7 mouse cellular contexts compared by ENCODE assay signal in the genomic region with DNA sequence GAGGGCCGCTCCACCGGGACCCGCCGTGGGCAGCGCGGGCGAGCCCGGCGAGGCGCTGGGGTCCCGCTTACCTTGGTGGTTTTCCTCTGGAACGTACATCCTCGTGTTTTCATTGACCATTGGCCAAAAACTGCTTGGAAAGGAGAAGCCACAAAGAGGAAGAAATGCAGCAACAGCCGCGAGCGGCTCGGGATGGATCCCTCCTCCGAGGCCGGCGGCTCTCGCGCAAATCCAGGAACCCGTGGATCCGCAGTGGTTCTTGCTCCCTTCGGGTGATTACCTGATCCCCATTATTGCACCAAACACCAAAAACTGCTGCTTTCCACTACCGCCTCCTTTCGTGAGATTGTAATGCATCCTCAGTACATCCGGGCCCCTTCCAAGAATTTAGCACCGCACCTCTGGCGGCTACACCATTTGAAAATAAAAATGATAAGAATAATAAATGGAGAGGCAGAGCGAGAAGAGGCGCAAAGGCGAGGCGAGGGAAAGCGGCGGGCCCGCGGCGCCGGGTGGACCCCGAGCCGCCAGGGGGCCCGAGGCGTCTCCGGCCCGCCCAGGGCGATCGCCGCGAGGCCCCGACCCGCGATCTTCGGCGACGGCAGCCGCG.
DNase-seq lines count a peak whose midpoint lies in the region; ATAC-seq lines count a peak whose summit lies in the region.

No protein-coding gene starts in this region.

- ATAC-seq in megakaryocyte, adult 5-6 weeks (ENCODE audit: poor library complexity, severe bottlenecking): no peak
- ATAC-seq in forebrain, embryonic 13.5 days: peak; percentile 6
- ATAC-seq in kidney, embryonic 15.5 days (replicated peaks; ENCODE audit: low FRiP score): peak; percentile 34
- ATAC-seq in midbrain, embryonic 14.5 days (ENCODE audit: low FRiP score, low TSS enrichment): peak; percentile 1; the same call in 1 of the 2 replicates

- WGBS in forebrain, embryonic 13.5 days: under 1% methylated on average over 45 of the region's 58 CpGs
- under 1% methylated on average over 55 of the region's 58 CpGs for WGBS in kidney, embryonic 15.5 days
- under 1% methylated on average over 58 of the region's 58 CpGs for WGBS in midbrain, embryonic 14.5 days

- H3K9me3 ChIP-seq in megakaryocyte, embryonic 14.5 days: no peaks in the 10 kb centered on the region
- no peaks in the 10 kb centered on the region for H3K9me3 ChIP-seq in forebrain, embryonic 13.5 days (replicated peaks)
- H3K9me3 ChIP-seq in kidney, embryonic 15.5 days (replicated peaks): no peaks in the 10 kb centered on the region
- no peaks in the 10 kb centered on the region for H3K9me3 ChIP-seq in midbrain, embryonic 14.5 days (ENCODE audit: control insufficient read depth, low read length)

- H3K27me3 ChIP-seq in megakaryocyte, embryonic 14.5 days (replicated peaks): peaks cover 91% of the 10 kb centered on the region
- H3K27me3 ChIP-seq in forebrain, embryonic 13.5 days: peaks cover 24% of the 10 kb centered on the region
- H3K27me3 ChIP-seq in kidney, embryonic 15.5 days: peaks cover 60% of the 10 kb centered on the region
- peaks cover 13% of the 10 kb centered on the region; the same call in 1 of the 2 replicates for H3K27me3 ChIP-seq in midbrain, embryonic 14.5 days (ENCODE audit: control insufficient read depth, insufficient read depth, low read length)

- H3K36me3 ChIP-seq in megakaryocyte, embryonic 14.5 days (replicated peaks; ENCODE audit: low read length): no peaks in the 10 kb centered on the region
- no peaks in the 10 kb centered on the region for H3K36me3 ChIP-seq in forebrain, embryonic 13.5 days (ENCODE audit: poor library complexity, severe bottlenecking)
- H3K36me3 ChIP-seq in kidney, embryonic 15.5 days: no peaks in the 10 kb centered on the region
- H3K36me3 ChIP-seq in midbrain, embryonic 14.5 days (ENCODE audit: control insufficient read depth, insufficient read depth, low read length): no peaks in the 10 kb centered on the region

- peaks cover 30% of the 10 kb centered on the region for H3K4me1 ChIP-seq in megakaryocyte, embryonic 14.5 days
- peaks cover 28% of the 10 kb centered on the region for H3K4me1 ChIP-seq in forebrain, embryonic 13.5 days
- peaks cover 26% of the 10 kb centered on the region for H3K4me1 ChIP-seq in kidney, embryonic 15.5 days
- peaks cover 18% of the 10 kb centered on the region for H3K4me1 ChIP-seq in midbrain, embryonic 14.5 days (ENCODE audit: control insufficient read depth, insufficient read depth, low read length)

- DNase-seq in cerebellum, adult 9-10 months: peak; percentile 67
- DNase-seq in midbrain, embryonic 14.5 days: peak; percentile 72
- DNase-seq in T-cell, adult 2 months (ENCODE audit: low spot score): no peak

- peak overlapping the region; percentile 84 for H3K27ac ChIP-seq in forebrain, embryonic 13.5 days
- peak overlapping the region; percentile 39 for H3K27ac ChIP-seq in kidney, embryonic 15.5 days
- peak overlapping the region; percentile 95 for H3K27ac ChIP-seq in midbrain, embryonic 14.5 days (replicated peaks; ENCODE audit: low read depth, low read length)

- H3K4me2 ChIP-seq in forebrain, embryonic 13.5 days: peak overlapping the region; percentile 92
- H3K4me2 ChIP-seq in kidney, embryonic 15.5 days: peak overlapping the region; percentile 99
- H3K4me2 ChIP-seq in midbrain, embryonic 14.5 days (ENCODE audit: low read length): peak overlapping the region; percentile 86

- peak overlapping the region; percentile 90 for H3K4me3 ChIP-seq in megakaryocyte, embryonic 14.5 days (replicated peaks)
- H3K4me3 ChIP-seq in forebrain, embryonic 13.5 days: peak overlapping the region; percentile 70
- peak overlapping the region; percentile 66 for H3K4me3 ChIP-seq in kidney, embryonic 15.5 days (replicated peaks)
- H3K4me3 ChIP-seq in midbrain, embryonic 14.5 days (replicated peaks; ENCODE audit: low read depth, low read length): peak overlapping the region; percentile 68

- H3K9ac ChIP-seq in forebrain, embryonic 13.5 days: peak overlapping the region; percentile 77
- H3K9ac ChIP-seq in kidney, embryonic 15.5 days: peak overlapping the region; percentile 62
- H3K9ac ChIP-seq in midbrain, embryonic 14.5 days (replicated peaks; ENCODE audit: low read length): peak overlapping the region; percentile 87

Comparison
In these comparisons a context has a peak if more than half of its experiments do, and no peak if none do; other contexts are left out.
1. H3K27ac ChIP-seq: peak in every context shown above with its lines; median percentile 95 in midbrain, embryonic 14.5 days; 84 in forebrain, embryonic 13.5 days; 39 in kidney, embryonic 15.5 days.